Mouse (Mus musculus) cortical plate, adult 2 months (tissue): Measurements from ENCODE around the gene Ctsd.

ENCODE experiments used
- CTCF ChIP-seq: fragments of 200-500 bp; IDR thresholded peaks from 2 replicates; pipeline ENCODE4 v1.5.1; 2011; ENCODE audit warnings: mild to moderate bottlenecking, control low read depth, low read length; ENCODE audit not compliant: insufficient read depth; ENCODE audit errors: extremely low read depth
- POLR2A ChIP-seq: fragments of 200-500 bp; IDR thresholded peaks from 2 replicates; pipeline ENCODE4 v1.6.1; 2011; ENCODE audit warnings: mild to moderate bottlenecking, low read length, control low read depth; ENCODE audit not compliant: insufficient read depth; ENCODE audit errors: extremely low read depth

DNA sequence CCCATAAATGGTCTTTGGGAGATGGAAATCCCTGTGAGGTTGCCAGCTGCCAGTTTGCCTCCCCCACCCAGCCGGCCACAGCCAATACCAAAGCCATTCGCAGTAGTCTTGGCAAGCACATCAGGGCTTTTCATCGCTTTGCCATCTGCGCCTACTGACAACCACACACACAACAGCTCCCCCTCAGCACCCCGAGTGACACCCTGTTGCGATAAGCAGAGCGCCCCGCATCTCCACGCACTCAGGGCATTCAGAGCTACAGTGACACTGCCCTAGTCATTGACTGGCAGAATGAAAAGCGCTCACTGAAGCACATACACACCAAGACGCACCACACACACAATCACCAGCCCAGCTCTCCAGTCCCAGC lies 16.5 kb downstream of the Ctsd start:
- TF ChIP-seq CTCF (no peak), POLR2A (no peak)
